Mouse (Mus musculus) intestine, embryonic 15.5 days (tissue): ENCODE data around the gene Ttll10. TPM values are rescaled to one million over a fixed set of nuclear protein-coding genes. Genes with fewer than 3 reads are reported as not detected.

ENCODE experiments used
- microRNA counts: library from miRNA; unstranded; fragments of <30 nt; microRNA quantifications from one replicate; lab custom pipeline; 2016
- polyA plus RNA-seq: library from polyadenylated mRNA; unstranded; fragments of >200 nt; fragmentation: Nextera tagmentation; extraction: Ambion mirVana; gene quantifications from 2 replicates; pipeline ENCODE4 v1.2.1, GENCODE M21; 2015

The Ttll10 gene
- polyA plus RNA-seq, 1 experiment from 2014 or later = 3.1 TPM

MicroRNA genes within 50 kb of the gene (microRNA counts, 519-probe panel; counts per million panel counts)
- microRNA mmu-miR-200a (lab: Ali Mortazavi, UCI) (3,490 counts per million, percentile 86 among the panel's probes with 10 or more counts), microRNA mmu-miR-200b (lab: Ali Mortazavi, UCI) (4,059 counts per million, percentile 94 among the panel's probes with 10 or more counts), microRNA mmu-miR-429 (lab: Ali Mortazavi, UCI) (4,489 counts per million, percentile 97 among the panel's probes with 10 or more counts)

Other genes starting within 250 kb of the Ttll10 start
- gene Ccnl2, start 246.9 kb downstream of the Ttll10 start, polyA plus RNA-seq = 132 and 138 TPM in 2 replicates
- gene Aurkaip1, start 228.1 kb downstream of the Ttll10 start, polyA plus RNA-seq = 169 and 171 TPM in 2 replicates
- gene Mxra8, start 219.7 kb downstream of the Ttll10 start, polyA plus RNA-seq = 76.9 and 81.3 TPM in 2 replicates
- 9.9 and 11.9 TPM in 2 replicates for gene Dvl1, start 212.0 kb downstream of the Ttll10 start, polyA plus RNA-seq
- gene Tas1r3, start 196.1 kb downstream of the Ttll10 start, polyA plus RNA-seq = 0.25 and 0.51 TPM in 2 replicates
- 20.3 and 20.6 TPM in 2 replicates for gene Cptp, start 190.0 kb downstream of the Ttll10 start, polyA plus RNA-seq
- gene Ints11, start 189.9 kb downstream of the Ttll10 start, polyA plus RNA-seq = 61.3 and 64.1 TPM in 2 replicates
- 46.6 and 54.0 TPM in 2 replicates for gene Pusl1, start 167.6 kb downstream of the Ttll10 start, polyA plus RNA-seq
- gene Acap3, start 167.6 kb downstream of the Ttll10 start, polyA plus RNA-seq = 12.2 and 13.7 TPM in 2 replicates
- 100 and 105 TPM in 2 replicates for gene Ube2j2, start 115.6 kb downstream of the Ttll10 start, polyA plus RNA-seq
- gene C1qtnf12, start 97.1 kb downstream of the Ttll10 start, polyA plus RNA-seq = 60.1 and 60.2 TPM in 2 replicates
- gene B3galt6, start 66.8 kb downstream of the Ttll10 start, polyA plus RNA-seq = 13.4 and 14.0 TPM in 2 replicates
- gene Sdf4, start 66.5 kb downstream of the Ttll10 start, polyA plus RNA-seq = 154 and 166 TPM in 2 replicates
- gene Tnfrsf4, start 45.6 kb downstream of the Ttll10 start, polyA plus RNA-seq = 0.49 and 0.52 TPM in 2 replicates
- 1.1 and 1.6 TPM in 2 replicates for gene Tnfrsf18, start 33.2 kb downstream of the Ttll10 start, polyA plus RNA-seq
- gene 9430015G10Rik, start 50.6 kb upstream of the Ttll10 start, polyA plus RNA-seq = 22.2 and 22.8 TPM in 2 replicates
- 0.06 and 0.18 TPM in 2 replicates for gene Rnf223, start 71.1 kb upstream of the Ttll10 start, polyA plus RNA-seq
- 52.1 and 56.5 TPM in 2 replicates for gene Agrn, start 138.1 kb upstream of the Ttll10 start, polyA plus RNA-seq
- 1.8 and 2.0 TPM in 2 replicates for gene Isg15, start 141.4 kb upstream of the Ttll10 start, polyA plus RNA-seq
- gene AW011738, start 143.9 kb upstream of the Ttll10 start, polyA plus RNA-seq = 2.1 and 2.2 TPM in 2 replicates
- gene Perm1, start 156.5 kb upstream of the Ttll10 start, polyA plus RNA-seq = 0.40 and 0.51 TPM in 2 replicates
- gene Plekhn1, start 175.4 kb upstream of the Ttll10 start, polyA plus RNA-seq = 12.6 and 14.8 TPM in 2 replicates
- 86.5 and 87.8 TPM in 2 replicates for gene Noc2l, start 176.6 kb upstream of the Ttll10 start, polyA plus RNA-seq
- 0.69 and 1.00 TPM in 2 replicates for gene Samd11, start 196.2 kb upstream of the Ttll10 start, polyA plus RNA-seq